Mouse (Mus musculus) Patski (cell line): ENCODE results near the gene Rbfox1. TPM values are rescaled to one million over a fixed set of nuclear protein-coding genes. Genes with fewer than 3 reads are reported as not detected.
A peak's percentile ranks its signal among the peaks of the same experiment; 100 is the strongest.

Source experiments
- ATAC-seq: fragments of 100-300 bp; one replicate; pipeline ENCODE4 v1.8.0; 2021
- CTCF ChIA-PET: fragments of 350-600 bp; sonication (Branson Sonifier 250); formaldehyde crosslinking; loops from one replicate; lab custom pipeline; 2022; ENCODE audit warnings: inconsistent platforms; lab: Charles Lee
- POLR2A ChIA-PET: fragments of 350-600 bp; sonication (Branson Sonifier 250); formaldehyde crosslinking; loops from one replicate; lab custom pipeline; 2022; ENCODE audit warnings: antibody characterized with exemption, inconsistent platforms; lab: Charles Lee
- DNase-seq: peaks from one replicate; pipeline ENCODE4 v3.0.0-alpha.2; 2011; ENCODE audit warnings: low read depth, low spot score
- H3K27me3 ChIP-seq: fragments of 371-371 bp; one replicate; pipeline ENCODE4 v1.5.1; 2021
- CTCF ChIP-seq: fragments of 100-300 bp; IDR thresholded peaks from one replicate; pipeline ENCODE4 v1.5.1; 2021
- in situ Hi-C: fragments of 300-500 bp; cut with MboI; formaldehyde crosslinking; loops from 3 replicates; pipeline ENCODE4 v1.11.1; 2018; ENCODE audit warnings: low pct_unique_long_range_greater_than_20kb, mixed read lengths
- polyA plus RNA-seq: library from polyadenylated mRNA; unstranded; gene quantifications from one replicate; pipeline ENCODE4 v1.2.3, GENCODE M21; 2021

Rbfox1 gene
- polyA plus RNA-seq, 1 experiment from 2014 or later: not detected

DNA sequence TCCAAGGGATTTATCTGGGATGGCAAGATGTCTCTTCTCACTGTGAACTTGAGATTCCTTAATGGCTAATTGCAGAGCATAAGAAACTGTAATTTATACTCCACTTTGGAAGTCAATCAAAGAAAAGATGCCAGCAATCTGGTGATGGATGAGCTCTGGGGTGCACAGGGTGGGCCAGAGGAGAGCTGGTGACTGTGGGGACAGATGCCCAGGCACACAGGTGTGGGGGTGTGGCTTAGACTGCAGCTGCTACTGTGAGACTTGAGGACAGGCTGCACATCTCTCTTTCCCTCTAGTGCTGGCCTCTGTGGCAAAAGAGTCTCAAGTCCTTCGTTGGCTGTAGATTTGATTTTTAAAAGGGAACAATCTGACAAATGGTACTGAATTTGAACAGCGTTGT is 402.5 kb downstream of the Rbfox1 start:
- ATAC-seq: no peak
- ChIA-PET CTCF (no interaction called here), POLR2A (no interaction called here)
- no peaks in the 10 kb centered on the region for H3K27me3 ChIP-seq
- in situ Hi-C loops: no loop called here
- DNase-seq: no peak
- no peak for TF ChIP-seq CTCF

DNA sequence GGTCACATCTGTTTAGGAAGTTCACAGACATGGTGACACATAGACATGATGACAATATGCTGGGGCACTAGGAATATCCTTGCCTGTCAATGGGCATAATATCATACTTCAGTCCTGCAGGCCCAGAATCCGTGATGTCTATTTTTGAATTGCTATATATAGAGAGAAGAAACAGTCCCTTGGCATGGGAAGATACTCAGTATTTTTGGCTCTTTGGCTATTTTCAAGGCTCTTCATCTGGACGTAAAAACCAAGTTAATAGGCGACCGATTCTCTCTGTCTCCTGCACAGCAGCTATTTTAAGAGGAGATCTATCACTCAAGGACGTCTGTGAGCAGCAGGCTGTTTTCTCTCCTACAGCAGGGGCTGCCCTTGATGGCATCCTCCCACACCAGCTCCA is 415.0 kb downstream of the Rbfox1 start:
- TF ChIP-seq CTCF: no peak
- ATAC-seq: no peak
- no peaks in the 10 kb centered on the region for H3K27me3 ChIP-seq
- CTCF ChIA-PET: no interaction called here
- no peak for DNase-seq
- in situ Hi-C loops: no loop called here
- POLR2A ChIA-PET: no interaction called here

DNA sequence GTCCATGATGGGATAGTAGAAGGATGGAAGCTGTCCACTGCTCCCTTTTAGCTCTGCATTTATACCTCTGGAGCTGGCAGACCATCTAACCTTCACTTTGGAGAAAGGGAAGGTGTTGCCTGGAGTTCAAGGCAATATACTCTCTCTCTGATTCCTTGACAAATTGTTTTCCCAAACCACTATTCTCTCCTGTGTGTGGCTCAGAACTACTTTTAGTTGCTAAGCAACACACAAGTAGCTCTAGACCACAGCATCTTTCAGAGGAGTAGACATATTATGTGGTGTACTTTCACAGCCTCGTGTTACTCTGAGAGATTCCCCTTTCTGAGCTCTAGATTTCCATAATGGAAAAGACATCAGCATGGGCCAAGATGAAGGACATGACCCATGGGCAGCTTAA is 417.9 kb downstream of the Rbfox1 start:
- in situ Hi-C loops: no loop called here
- no peak for ATAC-seq
- ChIA-PET POLR2A (no interaction called here), CTCF (no interaction called here)
- no peaks in the 10 kb centered on the region for H3K27me3 ChIP-seq
- no peak for TF ChIP-seq CTCF
- DNase-seq: no peak

DNA sequence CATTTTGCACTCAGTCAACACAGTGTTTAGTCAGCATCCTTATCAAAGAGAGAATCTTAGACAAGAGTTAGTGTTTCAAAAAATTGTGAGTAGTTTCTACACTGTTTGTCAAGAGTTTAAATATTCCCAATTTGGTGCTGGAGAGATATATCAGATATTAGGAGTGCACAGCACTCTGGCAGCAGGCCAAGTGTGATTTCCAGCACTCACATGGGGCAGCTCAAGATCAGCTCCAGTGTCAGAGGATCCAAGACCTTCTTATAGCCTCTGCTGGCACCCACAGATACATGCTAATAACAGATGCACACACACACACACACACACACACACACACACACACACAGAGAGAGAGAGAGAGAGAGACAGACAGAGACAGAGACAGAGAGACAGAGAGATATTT is 424.8 kb downstream of the Rbfox1 start:
- ATAC-seq (no peak), DNase-seq (no peak)
- H3K27me3 ChIP-seq: peaks cover 9% of the 10 kb centered on the region
- POLR2A ChIA-PET: interaction anchor here (0.7 kb wide), 1 partner anchor 1468 kb away, joined by 3 read pairs; no protein-coding TSS in a partner anchor
- in situ Hi-C loops: no loop called here
- no peak for TF ChIP-seq CTCF
- CTCF ChIA-PET: no interaction called here

DNA sequence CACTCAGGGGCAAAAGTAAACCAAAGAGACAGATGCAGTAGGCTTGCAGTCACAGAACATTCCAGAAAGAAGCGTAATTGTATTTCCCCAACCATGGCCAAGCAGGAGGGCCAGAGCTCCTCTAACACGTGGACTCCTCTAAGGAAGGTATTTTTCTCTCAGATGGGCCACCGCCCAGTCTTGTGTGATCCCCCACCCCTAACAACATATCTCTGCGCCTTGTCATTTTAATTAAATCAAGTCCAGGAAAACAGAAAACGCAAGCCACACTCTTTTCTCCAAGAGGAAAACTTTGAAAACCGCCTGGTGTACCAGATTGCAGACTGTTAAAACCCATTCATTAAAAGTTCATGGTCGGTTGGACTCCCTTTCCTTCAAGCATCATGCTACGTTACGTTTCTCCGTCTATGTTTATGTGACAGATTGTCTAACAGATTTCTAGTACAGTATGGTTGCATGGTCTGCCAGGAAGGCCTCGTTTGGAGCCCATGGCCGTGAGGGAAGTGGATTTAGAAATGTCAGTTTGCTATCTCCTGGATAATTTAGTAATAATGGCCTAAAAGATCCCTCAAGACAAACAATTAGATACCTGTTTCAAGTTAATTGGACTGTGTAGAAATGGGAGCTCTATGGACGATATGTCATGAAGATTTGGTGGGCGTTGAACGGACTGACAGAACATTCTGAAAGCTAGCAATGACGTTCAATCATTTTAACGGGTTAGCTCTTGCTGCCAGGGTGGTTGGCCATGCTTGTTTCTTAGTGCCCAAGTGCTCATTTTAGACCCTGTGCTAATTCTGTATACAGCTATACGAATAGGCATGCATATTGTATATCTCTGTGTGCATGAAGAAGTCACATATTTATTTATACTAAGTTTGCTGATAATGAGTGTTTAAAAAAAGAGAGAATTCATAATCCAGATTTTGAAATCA is 425.9 kb downstream of the Rbfox1 start:
- no peak for TF ChIP-seq CTCF
- ChIA-PET POLR2A (interaction anchor here (0.7 kb wide), 1 partner anchor 1467 kb away, joined by 3 read pairs; no protein-coding TSS in a partner anchor), CTCF (no interaction called here)
- in situ Hi-C loops: no loop called here
- no peak for ATAC-seq
- peaks cover 9% of the 10 kb centered on the region for H3K27me3 ChIP-seq
- no peak for DNase-seq

DNA sequence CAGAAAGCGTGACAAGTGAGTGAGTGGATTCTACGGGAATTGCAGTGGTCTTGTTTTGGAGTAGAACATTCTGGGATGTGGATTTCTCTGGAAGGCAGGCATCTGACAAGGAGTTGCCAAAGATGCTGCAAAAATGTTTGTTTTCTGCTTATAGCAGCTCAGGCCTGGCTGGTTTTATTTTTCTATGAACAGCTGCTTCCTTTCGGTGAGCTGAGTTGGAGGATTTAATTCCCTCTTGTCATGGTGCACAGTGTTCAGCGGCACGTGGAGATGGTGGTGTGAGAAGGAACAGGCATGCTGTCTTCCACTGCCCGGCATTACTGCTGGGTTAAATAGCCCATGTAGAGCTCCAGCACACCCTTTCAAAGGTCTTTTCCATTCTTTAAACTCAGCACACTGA is 428.5 kb downstream of the Rbfox1 start:
- in situ Hi-C loops: no loop called here
- TF ChIP-seq CTCF: no peak
- DNase-seq (no peak), ATAC-seq (no peak)
- peaks cover 9% of the 10 kb centered on the region for H3K27me3 ChIP-seq
- ChIA-PET CTCF (no interaction called here), POLR2A (no interaction called here)

DNA sequence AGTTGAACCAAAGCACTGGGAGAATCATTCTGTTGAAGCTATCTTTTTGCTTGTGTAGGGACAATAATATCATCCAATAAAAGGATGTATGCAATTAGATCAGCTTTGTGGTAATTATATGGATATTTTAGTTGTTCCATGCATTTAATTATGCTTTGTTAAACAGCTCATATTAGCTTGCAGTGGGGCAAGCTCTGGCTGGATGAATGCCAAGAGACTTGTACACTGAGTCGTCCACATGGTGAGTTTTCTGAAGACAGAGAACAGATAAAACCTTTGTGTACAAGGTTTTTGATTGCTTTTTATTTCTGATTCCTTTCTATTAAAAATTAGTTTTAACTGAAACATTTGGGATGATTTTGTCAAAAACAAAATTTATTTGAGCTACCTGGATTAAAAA is 439.7 kb downstream of the Rbfox1 start:
- ATAC-seq (no peak), DNase-seq (no peak)
- no peaks in the 10 kb centered on the region for H3K27me3 ChIP-seq
- POLR2A ChIA-PET: no interaction called here
- in situ Hi-C loops: no loop called here
- no peak for TF ChIP-seq CTCF
- CTCF ChIA-PET: no interaction called here

DNA sequence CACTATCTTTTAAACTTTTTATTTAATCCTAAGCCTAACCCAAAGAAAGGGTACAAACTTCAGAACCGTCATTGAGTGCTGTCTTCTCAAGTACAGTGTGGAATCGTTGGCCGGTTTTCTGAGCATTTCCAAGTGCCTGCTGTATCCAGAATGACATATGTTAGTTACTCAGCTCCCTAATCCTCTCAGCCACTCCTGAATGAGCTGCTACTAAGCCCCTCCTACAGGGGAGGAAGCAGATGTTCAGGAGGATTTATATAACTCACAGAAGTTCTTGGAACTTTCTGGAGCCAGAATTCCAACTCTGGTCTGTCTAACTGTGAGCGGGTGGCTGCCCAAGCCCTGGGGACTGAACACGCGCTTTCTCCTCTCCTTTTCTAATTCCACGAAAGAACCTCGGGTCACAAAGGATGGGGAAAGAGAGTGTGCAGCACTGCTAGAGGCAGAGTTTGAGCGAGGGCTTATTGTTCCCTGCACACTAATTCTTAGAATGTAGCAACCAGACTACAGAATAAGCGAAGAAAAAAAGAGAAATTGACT is 446.3 kb downstream of the Rbfox1 start:
- ChIA-PET CTCF (no interaction called here), POLR2A (no interaction called here)
- DNase-seq (no peak), ATAC-seq (no peak)
- in situ Hi-C loops: no loop called here
- no peaks in the 10 kb centered on the region for H3K27me3 ChIP-seq
- no peak for TF ChIP-seq CTCF

DNA sequence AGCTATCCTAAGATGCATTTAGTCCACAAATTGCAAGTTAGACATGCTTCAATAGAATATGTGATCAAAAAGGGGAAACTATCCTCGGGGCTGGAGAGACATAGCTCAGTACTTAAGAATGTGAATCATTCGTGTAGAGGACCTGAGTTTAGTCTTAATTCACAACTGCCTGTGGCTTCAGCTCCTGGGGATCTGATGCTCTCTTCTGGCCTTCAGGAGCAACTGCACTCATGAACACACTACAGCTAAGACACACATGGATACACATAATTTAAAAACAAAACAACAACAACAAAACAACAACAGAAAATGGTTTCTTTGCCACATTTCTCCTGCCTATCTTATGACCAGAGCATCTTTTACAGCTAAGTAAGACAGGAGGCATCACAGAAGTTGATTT is 448.1 kb downstream of the Rbfox1 start:
- peak; percentile 30 for TF ChIP-seq CTCF
- ChIA-PET POLR2A (no interaction called here), CTCF (no interaction called here)
- in situ Hi-C loops: no loop called here
- DNase-seq (no peak), ATAC-seq (no peak)
- no peaks in the 10 kb centered on the region for H3K27me3 ChIP-seq

DNA sequence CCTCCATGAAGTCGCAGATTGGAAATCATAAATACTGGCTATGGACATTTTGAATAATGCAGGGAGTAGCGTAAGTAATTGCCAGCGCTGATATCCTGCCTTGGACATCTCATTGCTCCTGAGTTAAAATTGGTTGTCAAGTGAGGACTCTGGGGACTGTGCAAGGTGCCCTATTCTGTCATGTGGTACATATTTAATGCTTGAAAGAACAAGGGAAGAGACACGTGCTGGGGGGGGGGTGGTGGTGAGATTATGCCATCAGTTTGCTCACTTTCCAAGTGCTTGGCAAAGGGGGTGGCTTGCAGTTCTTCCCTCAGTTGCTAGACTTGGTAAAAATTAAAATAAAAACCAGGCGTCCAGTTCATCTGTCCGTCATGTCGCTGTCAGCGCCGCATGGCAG is 462.9 kb downstream of the Rbfox1 start:
- DNase-seq (no peak), ATAC-seq (no peak)
- ChIA-PET POLR2A (no interaction called here), CTCF (no interaction called here)
- peaks cover 21% of the 10 kb centered on the region for H3K27me3 ChIP-seq
- in situ Hi-C loops: no loop called here
- TF ChIP-seq CTCF: no peak

DNA sequence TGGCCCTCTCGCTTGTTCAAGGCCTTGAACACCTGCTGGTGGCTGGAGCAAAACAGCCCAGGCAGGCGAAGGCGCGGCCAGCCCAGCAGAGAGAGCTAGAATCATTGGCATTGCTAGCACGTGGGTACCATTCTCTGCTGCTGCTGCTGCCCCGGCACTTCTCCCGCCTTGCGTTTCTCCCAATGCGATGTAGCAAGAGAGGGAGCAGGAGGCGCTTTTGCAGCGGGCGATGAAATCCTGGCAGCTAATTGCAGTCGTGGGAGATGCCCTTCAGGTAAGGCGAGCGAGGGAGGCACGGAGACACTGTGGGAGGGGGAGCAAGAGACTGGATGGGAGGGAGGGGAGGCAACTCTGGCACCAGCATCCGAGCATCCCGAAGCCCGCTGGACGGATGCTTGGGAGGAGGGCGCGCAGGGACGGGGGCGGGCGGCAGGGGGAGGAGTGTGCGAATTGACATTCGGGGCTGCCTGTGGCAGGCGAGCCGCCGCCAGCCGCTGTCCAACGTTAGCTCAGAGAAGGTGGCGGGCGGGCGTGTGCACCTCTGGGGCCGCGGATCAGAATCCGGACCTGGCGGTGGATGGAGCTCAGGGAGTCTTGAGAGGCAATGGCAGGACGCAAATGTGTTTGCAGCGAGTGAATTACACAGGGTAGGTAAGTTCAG is 463.6 kb downstream of the Rbfox1 start:
- no peak for DNase-seq
- no peak for TF ChIP-seq CTCF
- H3K27me3 ChIP-seq: peaks cover 21% of the 10 kb centered on the region
- ChIA-PET CTCF (no interaction called here), POLR2A (no interaction called here)
- in situ Hi-C loops: no loop called here
- ATAC-seq: no peak
